Mouse (Mus musculus): ENCODE results near the gene Mr1. TPM values are rescaled to one million over a fixed set of nuclear protein-coding genes. Genes with fewer than 3 reads are reported as not detected.

Gene Mr1
- polyA plus RNA-seq, 1 experiment from 2014 or later: 1.3 TPM

GRCm38 (mm10) chr1:155090736-155091135, 55.9 kb downstream of the Mr1 start:
- no peak for ATAC-seq (ENCODE audit: low read depth)
- H3K4me3 ChIP-seq: no peak overlapping the region
- H3K4me2 ChIP-seq: no peak overlapping the region
- 67% methylated on average over 1 of the region's 1 CpGs for WGBS
- no peaks in the 10 kb centered on the region for H3K36me3 ChIP-seq
- H3K9me3 ChIP-seq: no peaks in the 10 kb centered on the region
- no peaks in the 10 kb centered on the region for H3K27me3 ChIP-seq
- no peak overlapping the region for H3K27ac ChIP-seq (replicated peaks)
- no peak overlapping the region for H3K9ac ChIP-seq
- peaks cover 57% of the 10 kb centered on the region for H3K4me1 ChIP-seq (replicated peaks)

GRCm38 (mm10) chr1:155090327-155090726, 56.3 kb downstream of the Mr1 start:
- H3K4me2 ChIP-seq: no peak overlapping the region
- H3K4me1 ChIP-seq (replicated peaks): peaks cover 57% of the 10 kb centered on the region
- H3K27ac ChIP-seq (replicated peaks): no peak overlapping the region
- H3K4me3 ChIP-seq: no peak overlapping the region
- H3K9ac ChIP-seq: no peak overlapping the region
- ATAC-seq (ENCODE audit: low read depth): no peak
- H3K27me3 ChIP-seq: no peaks in the 10 kb centered on the region
- WGBS: 95% methylated on average over 7 of the region's 7 CpGs
- no peaks in the 10 kb centered on the region for H3K36me3 ChIP-seq
- H3K9me3 ChIP-seq: no peaks in the 10 kb centered on the region

GRCm38 (mm10) chr1:155088847-155089603, 57.6 kb downstream of the Mr1 start:
- no peaks in the 10 kb centered on the region for H3K27me3 ChIP-seq
- 72% methylated on average over 16 of the region's 16 CpGs for WGBS
- H3K9me3 ChIP-seq: no peaks in the 10 kb centered on the region
- H3K27ac ChIP-seq (replicated peaks): no peak overlapping the region
- H3K4me2 ChIP-seq: no peak overlapping the region
- ATAC-seq (ENCODE audit: low read depth): no peak
- no peak overlapping the region for H3K9ac ChIP-seq
- no peak overlapping the region for H3K4me3 ChIP-seq
- peaks cover 63% of the 10 kb centered on the region for H3K4me1 ChIP-seq (replicated peaks)
- no peaks in the 10 kb centered on the region for H3K36me3 ChIP-seq

GRCm38 (mm10) chr1:155088046-155088445, 58.6 kb downstream of the Mr1 start:
- 89% methylated on average over 4 of the region's 4 CpGs for WGBS
- no peak overlapping the region for H3K4me2 ChIP-seq

DNA sequence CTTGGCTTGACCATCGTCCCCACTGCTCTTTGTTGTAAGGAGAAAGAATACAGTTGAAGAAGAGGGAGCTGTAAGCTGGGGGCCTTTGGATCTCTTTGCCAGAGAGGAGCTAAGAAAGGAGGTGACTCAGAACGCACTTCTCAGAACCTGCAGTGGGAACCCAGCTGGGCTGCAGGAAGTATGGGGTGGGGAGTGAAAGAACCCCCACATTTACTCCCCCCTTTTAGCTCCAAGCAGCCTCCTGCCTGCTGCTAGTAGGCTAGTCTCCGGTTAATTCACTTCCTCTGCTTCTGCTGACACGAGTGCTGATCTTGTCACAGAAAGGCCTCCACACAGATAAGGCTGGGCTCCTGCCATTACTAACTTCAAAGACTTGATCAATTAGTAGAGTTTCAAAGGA, 59.7 kb downstream of the Mr1 start:
- no peaks in the 10 kb centered on the region for H3K27me3 ChIP-seq
- H3K4me2 ChIP-seq: no peak overlapping the region
- peaks cover 59% of the 10 kb centered on the region for H3K4me1 ChIP-seq (replicated peaks)
- 9% methylated on average over 4 of the region's 4 CpGs for WGBS
- H3K9ac ChIP-seq: no peak overlapping the region
- no peaks in the 10 kb centered on the region for H3K36me3 ChIP-seq
- peak overlapping the region; percentile 77 for H3K27ac ChIP-seq (replicated peaks)
- H3K9me3 ChIP-seq: no peaks in the 10 kb centered on the region
- no peak overlapping the region for H3K4me3 ChIP-seq
- no peak for ATAC-seq (ENCODE audit: low read depth)

More at GRCm38 (mm10) chr1:155088046-155088445, 58.6 kb downstream of the Mr1 start:
- Histone ChIP-seq H3K36me3 (no peaks in the 10 kb centered on the region), H3K27me3 (no peaks in the 10 kb centered on the region), H3K9ac (no peak overlapping the region), H3K4me3 (no peak overlapping the region), H3K27ac (replicated peaks) (no peak overlapping the region), H3K4me1 (replicated peaks) (peaks cover 59% of the 10 kb centered on the region), H3K9me3 (no peaks in the 10 kb centered on the region)
- ATAC-seq (ENCODE audit: low read depth): no peak

DNA sequence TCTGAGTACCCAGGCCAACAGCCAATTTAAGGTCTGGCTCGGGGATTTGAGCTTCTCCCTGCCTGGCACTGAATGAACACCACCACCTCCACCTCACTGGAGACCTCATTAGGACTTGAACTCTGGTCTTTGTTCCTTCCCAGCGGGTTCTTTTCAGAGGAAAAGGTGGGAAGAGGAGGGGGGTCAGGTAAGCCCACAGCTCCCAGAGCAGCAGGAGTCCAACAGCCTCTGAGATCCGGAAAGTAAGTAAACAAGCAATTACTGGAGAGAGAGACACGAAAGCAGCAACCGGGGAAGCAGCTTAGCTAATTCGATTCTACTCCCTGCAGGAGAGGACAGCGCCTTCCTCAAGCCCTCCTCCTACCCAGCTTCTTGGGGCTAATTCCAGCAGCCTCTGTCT, 60.2 kb downstream of the Mr1 start:
- H3K27ac ChIP-seq (replicated peaks): peak overlapping the region; percentile 77
- no peak overlapping the region for H3K4me2 ChIP-seq
- peaks cover 59% of the 10 kb centered on the region for H3K4me1 ChIP-seq (replicated peaks)
- H3K4me3 ChIP-seq: no peak overlapping the region
- ATAC-seq (ENCODE audit: low read depth): no peak
- no peaks in the 10 kb centered on the region for H3K27me3 ChIP-seq
- H3K36me3 ChIP-seq: no peaks in the 10 kb centered on the region
- H3K9me3 ChIP-seq: no peaks in the 10 kb centered on the region
- no peak overlapping the region for H3K9ac ChIP-seq
- WGBS: 11% methylated on average over 7 of the region's 7 CpGs

GRCm38 (mm10) chr1:155084839-155085238, 61.8 kb downstream of the Mr1 start:
- ATAC-seq (ENCODE audit: low read depth): no peak
- Histone ChIP-seq H3K4me3 (no peak overlapping the region), H3K27me3 (no peaks in the 10 kb centered on the region), H3K4me1 (replicated peaks) (peaks cover 57% of the 10 kb centered on the region), H3K27ac (replicated peaks) (no peak overlapping the region), H3K9me3 (no peaks in the 10 kb centered on the region), H3K9ac (no peak overlapping the region), H3K36me3 (no peaks in the 10 kb centered on the region), H3K4me2 (no peak overlapping the region)
- 29% methylated on average over 8 of the region's 8 CpGs for WGBS

- H3K4me3 ChIP-seq: peak overlapping the region; percentile 41
- H3K27ac ChIP-seq (replicated peaks): peak overlapping the region; percentile 99
- under 1% methylated on average over 49 of the region's 77 CpGs for WGBS
- no peaks in the 10 kb centered on the region for H3K27me3 ChIP-seq
- H3K36me3 ChIP-seq: no peaks in the 10 kb centered on the region
- H3K9me3 ChIP-seq: no peaks in the 10 kb centered on the region
- H3K4me1 ChIP-seq (replicated peaks): peaks cover 64% of the 10 kb centered on the region
- H3K9ac ChIP-seq: peak overlapping the region; percentile 76
- peak overlapping the region; percentile 63 for H3K4me2 ChIP-seq
- peak; percentile 94 for ATAC-seq (ENCODE audit: low read depth)
Measured at GRCm38 (mm10) chr1:155083271-155084265, 63.0 kb downstream of the Mr1 start.

DNA sequence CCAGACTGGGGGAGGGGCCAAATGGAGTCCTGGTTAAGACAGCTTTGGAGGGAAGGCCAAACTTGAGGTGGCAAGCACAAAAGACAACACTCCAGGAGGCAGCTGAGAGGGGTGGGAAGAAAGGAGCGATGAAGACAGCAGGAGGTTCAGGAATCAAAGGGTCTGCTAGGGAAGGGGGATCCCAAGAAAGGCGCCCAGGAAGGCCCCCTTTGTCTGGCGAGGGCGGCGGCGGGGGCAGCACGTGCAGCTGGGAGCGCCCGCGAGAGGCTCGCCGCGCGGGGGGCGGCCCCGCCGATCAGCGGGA, 63.7 kb downstream of the Mr1 start:
- no peaks in the 10 kb centered on the region for H3K36me3 ChIP-seq
- H3K4me2 ChIP-seq: peak overlapping the region; percentile 63
- ATAC-seq (ENCODE audit: low read depth): peak; percentile 71; the same call in 1 of the 2 replicates
- peak overlapping the region; percentile 99 for H3K27ac ChIP-seq (replicated peaks)
- peak overlapping the region; percentile 41 for H3K4me3 ChIP-seq
- WGBS: under 1% methylated on average over 18 of the region's 18 CpGs
- H3K4me1 ChIP-seq (replicated peaks): peaks cover 70% of the 10 kb centered on the region
- no peaks in the 10 kb centered on the region for H3K9me3 ChIP-seq
- peak overlapping the region; percentile 76 for H3K9ac ChIP-seq
- H3K27me3 ChIP-seq: no peaks in the 10 kb centered on the region

DNA sequence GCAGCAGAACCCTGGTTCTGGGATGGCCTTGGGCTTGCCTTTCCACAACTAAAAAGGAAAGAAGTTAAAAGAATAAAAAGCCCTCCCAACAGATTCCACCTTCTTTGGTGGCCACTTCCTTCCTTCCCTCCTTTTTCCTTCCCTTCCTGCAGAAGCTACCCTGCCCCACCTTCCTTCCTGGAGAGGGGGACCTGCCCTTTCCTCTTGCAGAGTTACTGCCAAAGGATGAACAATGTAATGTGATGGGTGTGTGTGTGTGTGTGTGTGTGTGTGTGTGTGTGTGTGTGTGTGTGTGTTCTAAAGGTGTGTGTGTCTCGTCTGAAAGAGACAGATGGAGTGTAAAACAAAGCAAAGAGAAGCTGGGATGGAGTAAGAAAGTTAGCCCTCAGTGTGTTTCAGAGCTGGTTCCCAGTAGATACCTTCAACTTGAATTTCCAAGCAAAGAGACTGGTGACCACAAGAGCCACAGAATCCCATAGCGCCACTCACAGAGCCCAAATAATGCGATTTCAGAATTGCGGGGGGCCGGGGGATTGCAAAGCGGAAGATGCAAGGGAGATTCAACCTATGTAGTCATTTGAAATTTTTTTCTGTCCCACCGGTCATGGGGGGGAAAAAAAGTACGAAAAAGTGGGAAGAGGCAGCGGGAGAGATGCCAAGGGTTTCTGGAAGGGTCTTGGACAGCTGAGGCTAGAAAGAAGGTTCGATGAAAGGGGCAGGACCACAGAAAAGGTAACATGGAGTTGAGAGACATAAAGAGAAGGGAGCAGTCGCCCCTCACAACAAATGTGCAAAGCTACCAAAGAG, 64.3 kb downstream of the Mr1 start:
- Histone ChIP-seq H3K9me3 (no peaks in the 10 kb centered on the region), H3K4me3 (peak overlapping the region; percentile 41), H3K4me2 (peak overlapping the region; percentile 63), H3K9ac (peak overlapping the region; percentile 76), H3K4me1 (replicated peaks) (peaks cover 76% of the 10 kb centered on the region), H3K27ac (replicated peaks) (peak overlapping the region; percentile 99), H3K27me3 (no peaks in the 10 kb centered on the region), H3K36me3 (no peaks in the 10 kb centered on the region)
- 2% methylated on average over 11 of the region's 11 CpGs for WGBS
- no peak for ATAC-seq (ENCODE audit: low read depth)

DNA sequence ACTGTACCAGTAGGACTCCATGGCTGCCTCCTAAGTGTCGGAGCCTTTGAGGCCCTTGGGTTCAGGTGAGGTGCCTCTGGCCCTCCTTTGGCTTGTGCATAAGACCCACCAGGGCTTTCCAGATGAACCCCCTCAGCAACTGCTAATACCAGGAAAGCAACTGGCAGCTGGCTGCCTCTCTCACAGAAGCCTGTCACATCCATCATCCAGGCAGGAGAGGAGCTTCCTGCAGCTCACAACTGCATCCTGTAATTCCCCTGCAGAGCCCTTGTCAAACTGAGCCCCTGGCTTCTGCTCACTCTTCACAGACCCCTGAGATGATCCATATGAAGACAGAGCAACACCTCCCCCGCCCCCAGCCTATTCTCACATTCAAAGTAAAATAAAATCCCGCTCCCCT, 68.9 kb downstream of the Mr1 start:
- Histone ChIP-seq H3K4me2 (no peak overlapping the region), H3K9ac (0 out of 2 replicates have a peak overlapping the region, but pooled peaks have one; percentile 12), H3K4me1 (replicated peaks) (peaks cover 52% of the 10 kb centered on the region), H3K4me3 (no peak overlapping the region), H3K27me3 (no peaks in the 10 kb centered on the region), H3K9me3 (no peaks in the 10 kb centered on the region), H3K36me3 (no peaks in the 10 kb centered on the region), H3K27ac (replicated peaks) (peak overlapping the region; percentile 77)
- peak; percentile 21; the same call in 1 of the 2 replicates for ATAC-seq (ENCODE audit: low read depth)
- WGBS: 54% methylated on average over 3 of the region's 3 CpGs

Measured in neural tube, embryonic 13.5 days (tissue).